Mouse (Mus musculus): ENCODE results near the gene Dedd2.

Dedd2 gene

GRCm38 (mm10) chr7:25246079-25246758, 25.8 kb upstream of the Dedd2 start:
- DNase-seq (ENCODE audit: low read depth, low spot score), result no peak

GRCm38 (mm10) chr7:25244562-25245369, 24.4 kb upstream of the Dedd2 start:
- no peak for DNase-seq (ENCODE audit: low read depth, low spot score)

DNA sequence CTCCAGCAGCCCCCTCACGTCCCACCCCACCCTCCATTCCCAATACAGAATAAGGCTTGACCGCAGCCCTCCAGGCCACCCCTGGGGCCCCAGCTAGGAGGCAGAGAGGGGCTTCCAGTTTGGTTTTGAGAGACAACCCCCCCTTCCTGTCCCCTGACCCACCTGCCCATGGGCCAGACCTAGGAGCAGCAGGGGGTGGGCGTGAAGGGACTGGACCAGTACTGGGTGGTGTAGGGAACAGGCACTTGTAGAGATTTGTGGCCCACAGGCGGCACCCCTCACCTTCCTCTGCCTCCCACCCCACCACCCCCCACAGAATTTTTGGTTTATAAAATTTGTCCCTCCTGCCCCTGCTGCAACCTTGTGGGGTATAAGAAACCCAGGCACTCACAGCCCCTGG, 22.9 kb upstream of the Dedd2 start:
- DNase-seq (ENCODE audit: low read depth, low spot score), result no peak

GRCm38 (mm10) chr7:25241062-25241461, 20.6 kb upstream of the Dedd2 start:
- DNase-seq (ENCODE audit: low read depth, low spot score), result no peak

- DNase-seq (ENCODE audit: low read depth, low spot score), result no peak
Observed at GRCm38 (mm10) chr7:25240631-25241030, 20.2 kb upstream of the Dedd2 start.

DNA sequence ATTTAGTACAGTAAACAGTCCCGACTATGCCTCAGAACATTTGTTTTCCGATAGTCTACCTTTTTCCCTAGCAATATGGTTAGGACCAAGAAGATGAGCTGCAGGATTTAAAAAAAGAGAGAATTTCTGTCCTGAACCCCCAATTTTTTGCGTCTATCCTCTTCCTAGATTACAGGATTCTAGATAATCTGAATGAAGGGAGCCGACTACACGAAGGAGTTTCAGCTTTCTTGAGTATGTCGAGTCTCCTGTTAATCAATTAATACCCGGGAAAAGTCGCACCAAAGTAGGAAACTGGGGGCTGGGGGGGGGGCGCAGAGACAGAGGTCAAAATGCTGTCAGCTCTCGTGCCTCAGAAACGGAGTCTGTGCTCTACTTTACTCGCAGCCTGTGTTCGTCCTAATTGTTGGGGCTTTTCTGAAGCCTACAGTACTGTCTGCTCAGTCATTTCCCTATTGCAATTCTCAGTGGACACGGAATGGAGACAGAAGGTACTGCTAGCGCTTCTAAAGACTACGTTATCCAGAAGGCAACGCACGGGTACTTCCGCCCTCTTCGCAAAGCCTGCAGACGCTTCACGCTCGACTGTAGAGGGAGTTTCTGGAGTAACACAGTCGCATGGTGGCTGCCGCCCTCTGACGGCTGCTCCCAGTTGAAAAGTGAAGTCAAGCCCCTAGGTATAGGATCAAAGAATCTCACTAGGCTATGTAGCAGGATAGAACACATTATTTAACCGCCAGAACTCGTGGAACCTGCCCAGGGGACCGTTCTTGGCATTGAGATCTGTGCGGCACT, 18.6 kb upstream of the Dedd2 start:
- DNase-seq (ENCODE audit: low read depth, low spot score), result no peak

DNA sequence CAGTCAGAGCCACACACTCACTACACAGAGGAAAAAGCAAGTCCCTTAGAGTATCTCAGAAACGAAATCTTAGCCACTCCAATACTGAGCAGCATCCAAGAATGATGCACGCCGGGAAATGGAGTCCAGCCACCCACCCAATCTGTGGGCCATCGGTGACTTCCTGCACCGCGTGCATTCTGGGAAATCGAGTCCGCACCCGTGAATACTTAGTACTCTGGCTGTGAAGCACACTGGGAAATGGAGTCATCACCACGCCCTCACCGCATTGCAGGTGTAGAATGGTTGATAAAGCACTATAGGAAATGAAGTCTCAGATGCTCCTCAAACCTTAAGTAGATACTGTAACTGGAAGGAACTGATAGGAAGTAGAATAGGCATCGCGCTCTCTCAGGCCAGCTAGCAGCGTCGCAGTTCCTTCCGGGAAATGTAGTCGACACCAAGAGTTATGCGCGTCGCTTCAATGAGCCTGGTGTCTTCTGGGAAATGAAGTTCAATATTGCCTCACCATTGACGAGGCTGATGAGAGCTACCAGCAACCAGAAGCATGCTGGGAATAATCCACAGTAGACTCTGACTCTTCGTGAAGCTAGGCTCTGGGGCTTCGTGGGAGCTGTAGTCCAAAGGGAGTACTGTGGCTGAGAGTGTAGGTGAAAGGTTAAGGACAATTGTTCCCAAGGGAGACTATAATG, 17.7 kb upstream of the Dedd2 start:
- DNase-seq (ENCODE audit: low read depth, low spot score), result peak; percentile 88

- DNase-seq (ENCODE audit: low read depth, low spot score), result peak; percentile 87
Observed at GRCm38 (mm10) chr7:25237249-25238014, 17.0 kb upstream of the Dedd2 start, which contains the start of gene Gsk3a. TSS of gene Gsk3a (minus strand) at chr7:25237851.

GRCm38 (mm10) chr7:25235526-25235925, 15.1 kb upstream of the Dedd2 start:
- DNase-seq (ENCODE audit: low read depth, low spot score), result no peak

GRCm38 (mm10) chr7:25233061-25233460, 12.6 kb upstream of the Dedd2 start:
- no peak for DNase-seq (ENCODE audit: low read depth, low spot score)

DNA sequence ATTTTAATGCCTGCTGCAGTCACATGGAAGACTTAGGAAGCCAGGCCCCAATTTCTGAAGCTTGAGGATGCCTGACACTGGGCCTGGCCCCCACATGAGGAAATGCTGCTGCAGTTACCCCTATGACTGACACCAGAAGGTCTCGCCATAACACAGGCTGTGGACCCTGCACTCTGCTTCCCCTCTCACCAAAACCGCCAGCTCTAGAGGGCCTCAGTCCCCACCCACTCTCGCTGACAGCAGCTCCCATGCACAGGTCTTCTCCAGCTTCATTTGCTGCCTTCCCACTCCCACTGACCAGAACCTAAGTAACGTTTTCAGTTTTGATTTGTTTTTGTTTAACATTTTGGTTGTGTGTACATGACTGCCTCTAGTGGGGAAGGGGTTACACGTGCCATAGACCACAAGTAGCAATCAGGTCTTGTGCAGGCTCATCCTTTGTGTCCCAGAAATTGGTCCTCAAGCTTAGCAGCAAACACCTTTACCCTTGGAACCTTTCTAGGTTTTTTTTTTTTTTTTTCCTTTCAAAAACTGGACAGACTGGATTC, 11.8 kb upstream of the Dedd2 start:
- no peak for DNase-seq (ENCODE audit: low read depth, low spot score)

DNA sequence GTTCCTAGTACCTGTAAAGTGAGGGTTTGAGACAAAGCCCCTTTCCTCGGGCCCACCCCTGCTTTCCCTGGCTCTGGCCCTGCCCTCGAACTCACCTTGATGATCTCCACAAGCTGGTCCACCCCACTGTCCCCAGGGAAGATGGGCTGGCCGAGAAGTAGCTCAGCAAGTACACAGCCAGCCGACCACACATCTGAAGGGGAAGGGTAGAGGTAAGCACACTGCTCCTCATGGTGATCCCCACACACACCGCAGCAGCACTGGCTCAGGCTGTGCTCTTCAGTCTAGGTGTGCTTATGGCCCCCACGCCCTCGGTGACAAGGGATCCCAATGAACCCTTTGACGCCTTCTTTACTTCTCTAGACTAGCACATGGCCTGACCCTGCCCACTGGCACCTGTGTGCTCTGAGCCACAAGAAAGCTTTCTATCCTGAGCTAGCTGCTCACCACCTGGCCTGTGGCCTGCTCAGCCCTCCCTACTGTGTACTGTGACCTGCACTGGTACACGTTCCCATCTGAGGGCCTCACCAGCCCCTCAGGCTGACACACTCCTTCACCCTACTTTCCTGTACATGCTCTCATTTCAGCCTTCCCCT, 10.4 kb upstream of the Dedd2 start:
- DNase-seq (ENCODE audit: low read depth, low spot score), result no peak

DNA sequence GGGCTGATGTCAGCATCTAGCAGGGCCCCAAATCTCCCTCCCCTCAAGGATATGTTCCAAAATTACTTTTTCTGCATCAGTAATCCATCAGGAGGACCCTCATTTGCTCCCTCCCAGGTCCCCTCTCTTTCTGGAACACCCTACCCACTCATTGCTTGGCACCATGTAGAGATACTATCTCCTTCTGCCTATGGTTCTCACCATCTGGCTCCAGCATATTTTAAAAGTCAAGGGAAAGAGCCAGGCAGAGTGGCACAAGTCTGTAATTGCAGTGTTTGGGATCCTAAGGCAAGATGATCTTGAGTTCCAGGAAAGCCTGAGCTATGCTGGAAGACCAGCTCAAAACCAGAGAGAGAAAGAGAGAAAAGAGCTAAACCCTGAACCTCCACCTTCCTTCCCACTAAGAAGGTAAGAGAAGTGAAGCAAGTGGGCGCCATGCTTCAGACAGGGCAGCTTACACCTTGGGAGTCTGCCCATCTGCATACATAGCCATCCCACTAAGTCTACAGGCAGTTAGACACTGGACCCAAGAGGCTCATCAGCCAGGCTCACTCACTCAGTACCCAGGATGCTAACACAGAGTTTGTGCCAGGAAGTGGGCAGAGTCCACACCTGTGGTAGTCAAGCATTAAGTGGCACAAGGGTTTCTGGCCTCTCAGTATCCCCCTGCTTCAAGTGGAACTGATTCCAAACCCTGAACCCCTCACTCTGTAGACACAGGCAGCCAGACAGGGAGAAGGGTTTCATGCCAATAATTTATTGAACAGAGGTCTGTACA, 7.3 kb upstream of the Dedd2 start:
- no peak for DNase-seq (ENCODE audit: low read depth, low spot score)

DNA sequence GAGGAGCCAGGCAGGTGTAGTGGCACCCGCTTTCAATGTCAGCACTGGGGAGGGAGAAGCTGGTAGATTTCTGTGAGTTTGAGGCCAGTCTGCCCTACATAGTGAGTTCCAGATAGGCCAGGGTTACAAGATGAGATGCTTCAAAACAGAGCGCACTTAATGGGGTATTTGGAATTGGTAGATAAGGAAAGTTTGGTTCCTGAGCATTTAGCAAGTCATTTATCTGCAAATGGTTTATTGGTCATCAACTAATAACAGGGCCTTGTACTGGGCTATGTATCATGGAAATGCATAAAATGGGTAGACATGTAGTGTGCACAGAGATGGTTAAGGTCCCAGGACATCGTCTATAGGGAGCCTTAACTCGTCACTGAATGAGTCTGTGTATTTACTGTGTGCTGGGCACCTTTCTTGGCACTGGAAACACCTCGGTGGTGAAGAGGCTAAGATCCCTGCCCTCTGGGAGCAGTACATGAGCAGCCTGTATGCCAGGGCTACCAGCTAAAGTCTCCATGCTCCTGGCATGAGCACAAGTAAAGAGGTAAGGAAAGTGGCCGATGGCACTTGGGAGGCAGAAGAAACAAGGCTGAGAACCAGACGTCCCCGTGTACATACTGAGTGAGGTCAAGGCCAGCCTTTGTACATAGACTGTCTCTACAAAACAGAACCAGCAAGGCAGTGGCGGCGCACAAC, 2.0 kb upstream of the Dedd2 start:
- no peak for DNase-seq (ENCODE audit: low read depth, low spot score)

- DNase-seq (ENCODE audit: low read depth, low spot score), result peak; percentile 91
Observed at GRCm38 (mm10) chr7:25221102-25221883, 878 bp upstream of the Dedd2 start, which contains the start of gene Zfp526. TSS of gene Zfp526 (plus strand) at chr7:25221425.

DNA sequence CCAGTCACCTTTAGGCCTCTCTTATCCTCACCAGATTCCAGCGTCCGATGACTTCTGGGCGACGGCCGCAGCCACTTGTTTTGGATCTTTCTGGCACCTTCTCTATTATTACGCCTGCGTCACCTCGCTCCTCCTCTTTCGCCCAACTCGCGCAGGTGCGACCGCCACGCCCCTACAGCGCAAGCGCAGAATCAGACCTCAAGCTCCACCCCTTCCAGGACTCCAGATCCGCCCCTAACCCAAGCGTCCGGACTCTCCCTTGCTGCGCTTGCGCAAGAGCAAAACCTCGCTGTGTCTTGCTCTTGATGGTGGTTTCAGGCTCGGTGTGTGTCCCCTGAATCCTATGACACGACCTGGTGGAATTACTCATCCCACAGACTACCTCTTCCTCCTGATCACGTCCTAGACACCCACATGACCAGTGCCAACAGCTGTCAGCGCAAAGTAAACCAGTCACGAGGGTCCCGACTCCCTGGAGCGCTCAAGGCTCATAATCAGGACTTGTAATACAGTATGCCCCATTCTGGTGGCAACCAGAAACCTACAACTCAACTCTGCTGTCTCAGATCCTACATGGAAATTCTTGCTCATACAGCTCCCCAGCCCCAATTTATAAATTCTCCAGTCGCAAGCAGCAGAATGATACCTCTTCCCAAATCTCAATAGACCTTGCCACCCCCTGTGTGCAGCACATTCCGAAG, 509 bp downstream of the Dedd2 start:
- peak; percentile 91 for DNase-seq (ENCODE audit: low read depth, low spot score)

GRCm38 (mm10) chr7:25219416-25219750, 1.0 kb downstream of the Dedd2 start:
- no peak for DNase-seq (ENCODE audit: low read depth, low spot score)

Data from WW6 (cell line).